Mouse (Mus musculus): ENCODE measurements at regions not wholly inside any gene's neighbourhood (a gene's known extent, or its start where the extent isn't known, plus 50 kb on each side); places are given as distances from the start of the nearest gene placed in this dataset.

GRCm38 (mm10) chr14:105720816-105721510 is 175.7 kb downstream of the Spry2 start:
- in situ Hi-C loops (cut with MboI, MseI), result no loop called here

DNA sequence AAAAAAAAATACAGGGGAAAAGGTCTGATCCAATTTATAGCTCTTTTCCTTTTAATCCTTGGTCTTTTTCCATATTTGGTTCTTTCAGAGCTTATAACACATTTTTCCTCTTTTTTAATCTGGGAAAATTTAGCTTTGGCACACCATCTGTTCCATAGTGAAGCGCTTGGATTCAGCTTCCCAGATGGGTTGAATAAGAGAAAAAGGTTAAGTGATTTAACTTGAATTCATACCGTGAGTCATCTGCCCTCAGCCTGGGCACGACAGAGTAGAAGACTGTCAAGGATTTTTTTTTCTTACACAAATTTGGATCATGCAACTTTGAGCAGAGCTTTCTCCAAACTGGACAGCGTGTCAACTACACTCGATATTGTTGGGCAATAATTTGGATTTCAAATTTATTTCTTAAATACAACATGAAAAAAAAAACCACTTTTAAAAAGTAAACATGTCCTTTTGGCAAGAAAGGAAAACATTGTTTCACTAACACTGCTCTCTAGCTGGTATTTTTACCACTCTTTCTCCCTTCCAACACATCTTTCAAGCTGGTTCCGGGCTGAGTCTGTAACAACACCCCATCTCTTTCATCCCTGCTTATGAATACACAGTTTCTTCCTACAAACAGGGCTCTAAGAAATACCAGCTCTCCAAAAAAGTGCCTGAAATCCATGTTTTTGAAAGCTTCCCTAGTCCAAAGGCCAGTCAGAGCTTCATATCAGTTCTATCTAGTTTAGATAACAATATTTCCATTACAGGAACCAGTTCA is 177.8 kb downstream of the Spry2 start:
- in situ Hi-C loops (cut with MboI, MseI), result no loop called here

GRCm38 (mm10) chr14:105717821-105718220 is 178.8 kb downstream of the Spry2 start:
- in situ Hi-C loops (cut with MboI, MseI), result no loop called here

DNA sequence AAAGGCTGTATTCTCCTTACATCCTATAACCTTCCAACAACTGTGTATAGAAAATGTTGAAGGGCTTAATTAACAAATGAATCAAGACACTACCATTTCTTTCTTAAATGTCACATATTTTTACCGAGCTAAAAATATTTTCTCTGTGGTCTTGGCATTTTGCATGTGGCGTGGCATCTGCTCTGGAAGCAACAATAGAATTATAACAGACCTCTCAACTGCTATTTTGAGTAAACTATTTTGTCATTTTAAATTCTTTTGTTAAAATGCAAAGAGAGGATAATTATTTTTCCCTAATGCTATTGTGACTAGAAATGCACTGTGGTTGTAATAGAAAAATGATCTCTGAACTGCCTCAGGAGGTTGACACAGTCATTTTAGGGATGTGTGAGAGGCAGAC is 187.9 kb downstream of the Spry2 start:
- in situ Hi-C loops (cut with MboI, MseI), result no loop called here

DNA sequence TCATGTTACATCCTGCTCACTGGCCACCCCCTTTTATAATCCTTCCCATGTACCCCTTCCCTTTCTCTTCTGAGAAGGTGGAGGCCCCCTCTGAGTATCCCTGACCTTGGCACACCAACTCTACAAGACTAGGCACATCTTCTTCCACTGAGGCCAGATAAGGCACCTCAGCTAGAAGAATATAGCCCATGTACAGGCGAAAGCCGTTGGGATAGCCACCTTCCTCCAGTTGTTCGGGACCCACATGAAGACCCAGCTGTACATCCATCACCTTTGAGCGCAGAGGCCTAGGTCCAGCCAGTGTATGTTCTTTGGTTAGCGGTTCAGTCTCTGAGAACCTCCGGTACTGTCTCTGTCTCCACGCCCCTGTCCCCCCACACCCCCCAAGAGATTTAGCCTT is 189.9 kb downstream of the Spry2 start:
- in situ Hi-C loops (cut with MboI, MseI), result no loop called here

DNA sequence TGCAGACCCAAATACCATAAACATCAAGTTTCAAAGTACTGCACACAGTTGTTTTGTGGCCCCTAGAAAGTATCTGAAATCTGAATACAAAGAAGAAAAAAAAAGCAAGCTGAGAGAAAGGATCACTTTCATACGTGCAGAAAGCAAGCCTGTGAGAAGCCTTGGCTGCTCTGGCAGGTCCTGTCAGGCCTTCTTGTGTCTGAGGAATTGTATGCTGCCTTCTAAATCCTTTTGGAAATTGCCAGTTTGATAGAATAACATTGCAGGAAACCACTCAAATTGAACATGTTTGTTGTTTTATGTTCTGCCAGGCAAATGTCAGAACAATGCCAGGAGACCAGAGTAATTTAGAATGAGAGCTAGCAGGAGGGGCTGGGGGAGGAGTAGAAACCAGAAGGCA is 198.0 kb downstream of the Spry2 start:
- in situ Hi-C loops (cut with MboI, MseI), result no loop called here

- in situ Hi-C loops (cut with MboI, MseI), result no loop called here
Measured at GRCm38 (mm10) chr14:105698086-105698485, 198.5 kb downstream of the Spry2 start.

GRCm38 (mm10) chr14:105697398-105697797 is 199.2 kb downstream of the Spry2 start:
- in situ Hi-C loops (cut with MboI, MseI), result no loop called here

GRCm38 (mm10) chr14:105694969-105695368 is 201.7 kb downstream of the Spry2 start:
- in situ Hi-C loops (cut with MboI, MseI), result no loop called here

GRCm38 (mm10) chr14:105693713-105694112 is 202.9 kb downstream of the Spry2 start:
- in situ Hi-C loops (cut with MboI, MseI), result no loop called here

DNA sequence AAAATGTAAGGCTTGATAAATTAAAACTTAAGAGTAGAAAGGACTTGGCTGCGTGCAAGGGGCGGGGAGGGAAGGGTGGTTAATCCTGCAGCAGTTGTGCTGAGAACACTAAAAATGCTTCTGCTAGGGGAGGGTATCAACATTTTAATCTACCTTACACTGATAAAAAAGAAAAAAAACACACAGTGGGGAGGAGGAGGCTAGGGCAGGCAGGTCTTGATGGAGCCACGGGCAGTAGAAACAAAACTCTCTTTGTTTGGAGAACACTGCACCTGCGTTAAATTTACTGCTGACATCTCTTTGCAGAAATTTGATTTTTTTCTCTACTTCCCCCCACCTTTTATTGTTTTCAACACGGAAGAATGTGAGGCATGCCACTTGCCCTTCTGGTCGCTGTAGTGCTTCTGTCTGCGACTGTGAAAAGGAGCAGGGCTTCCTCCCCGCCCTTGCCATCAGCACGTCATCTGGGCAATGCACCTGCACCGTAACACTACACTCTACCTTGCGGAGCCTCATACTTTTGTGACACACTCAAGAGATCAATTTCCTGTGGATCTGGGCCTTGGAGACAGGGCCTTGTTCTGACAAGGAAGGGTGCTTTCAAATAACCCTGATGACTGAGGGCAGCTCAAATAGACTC is 211.7 kb downstream of the Spry2 start:
- in situ Hi-C loops (cut with MboI, MseI), result no loop called here

GRCm38 (mm10) chr14:105684329-105684728 is 212.3 kb downstream of the Spry2 start:
- in situ Hi-C loops (cut with MboI, MseI), result no loop called here

GRCm38 (mm10) chr14:105676646-105676930 is 220.0 kb downstream of the Spry2 start:
- in situ Hi-C loops (cut with MboI, MseI), result no loop called here

DNA sequence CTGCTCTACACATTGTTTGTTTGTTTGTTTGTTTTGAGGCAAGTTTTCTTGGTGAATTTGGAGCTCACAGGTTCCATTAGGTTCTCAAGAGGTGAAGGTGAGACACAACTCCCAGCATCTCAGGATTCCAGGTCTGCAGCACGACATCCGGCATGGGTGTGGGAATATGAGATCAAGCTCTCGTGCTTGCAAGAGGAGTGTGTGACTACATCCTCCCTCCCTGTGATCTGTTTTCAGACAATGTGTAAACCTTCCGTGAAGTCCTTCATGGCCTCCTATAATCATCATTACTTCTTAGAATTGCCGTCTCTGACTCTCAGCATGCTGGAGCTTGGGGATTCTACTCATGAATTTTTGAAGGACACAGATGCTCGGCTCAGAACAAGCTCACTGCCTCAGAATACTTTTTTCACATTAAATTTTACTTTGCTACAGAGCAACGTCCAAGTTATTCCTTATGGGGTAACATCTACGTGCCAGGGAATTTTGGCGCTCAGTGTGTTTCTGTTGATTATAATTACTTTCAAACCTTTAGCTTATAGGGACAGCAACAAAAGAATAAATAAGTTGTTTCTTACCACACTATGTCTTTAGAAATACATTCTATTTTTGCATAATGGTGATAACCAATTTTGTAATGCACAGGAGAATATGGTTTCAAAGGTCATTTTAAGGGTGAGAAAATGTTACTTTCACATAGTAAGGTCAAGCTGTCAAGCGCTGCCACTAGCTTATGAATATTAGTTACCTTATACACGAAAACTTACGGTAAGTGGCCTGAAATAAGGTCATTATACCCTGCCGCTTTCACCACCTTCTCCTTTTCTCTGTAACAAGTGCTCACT is 220.6 kb downstream of the Spry2 start:
- in situ Hi-C loops (cut with MboI, MseI), result no loop called here

GRCm38 (mm10) chr14:105675006-105675405 is 221.6 kb downstream of the Spry2 start:
- in situ Hi-C loops (cut with MboI, MseI), result no loop called here

- in situ Hi-C loops (cut with MboI, MseI), result loop anchor here (5.0 kb wide), 1 partner anchor 72 kb away; no protein-coding TSS in a partner anchor
Measured at GRCm38 (mm10) chr14:105668969-105669368, 227.7 kb downstream of the Spry2 start.

DNA sequence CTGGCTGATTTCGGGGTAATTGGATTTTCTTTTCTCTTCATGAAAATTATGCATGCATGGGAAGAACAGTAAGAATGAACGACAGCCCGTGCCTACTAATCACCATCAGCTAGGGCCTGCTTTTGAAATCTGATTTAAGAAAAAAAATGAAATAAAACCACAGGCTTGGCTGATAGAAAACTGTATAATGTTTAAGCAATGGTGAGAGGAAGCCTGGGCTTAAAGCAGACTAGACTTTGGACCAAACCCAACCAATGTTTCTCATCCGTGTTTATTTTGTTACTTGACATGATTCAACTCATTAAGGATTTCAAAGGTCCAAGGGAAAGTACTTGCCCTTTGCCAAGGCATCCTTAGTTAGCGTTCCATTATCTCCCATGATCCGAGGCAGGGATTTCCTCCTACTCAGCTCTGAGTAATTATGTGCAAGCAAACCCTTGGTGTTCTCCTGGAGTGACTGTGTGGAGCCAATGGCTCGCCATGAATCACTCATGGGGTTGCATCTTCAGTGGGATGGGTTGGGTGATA is 231.9 kb downstream of the Spry2 start:
- in situ Hi-C loops (cut with MboI, MseI), result loop anchor here (5.0 kb wide), 1 partner anchor 67 kb away; no protein-coding TSS in a partner anchor

DNA sequence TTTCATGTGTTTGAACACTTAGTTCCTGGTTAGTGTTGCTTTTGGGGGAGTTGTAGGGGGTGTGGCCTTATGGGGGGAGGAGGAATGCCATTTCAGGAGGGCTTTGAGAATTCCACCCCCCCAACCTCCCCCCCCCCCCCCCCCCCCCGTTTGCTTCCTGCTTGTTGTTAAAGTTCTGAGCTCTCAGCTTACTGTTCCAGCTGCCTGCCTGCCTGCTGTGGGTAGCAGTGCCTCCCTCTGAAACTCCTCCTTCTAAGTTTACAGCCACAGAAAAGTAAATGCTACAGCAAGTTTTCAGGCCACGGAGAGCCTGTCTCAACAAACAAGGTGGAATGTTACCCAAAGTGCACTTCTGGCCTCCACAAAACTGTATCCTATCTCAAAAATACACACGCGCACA is 233.1 kb downstream of the Spry2 start:
- in situ Hi-C loops (cut with MboI, MseI), result no loop called here

GRCm38 (mm10) chr14:105662839-105663238 is 233.8 kb downstream of the Spry2 start:
- in situ Hi-C loops (cut with MboI, MseI), result no loop called here

- in situ Hi-C loops (cut with MboI, MseI), result no loop called here
Measured at GRCm38 (mm10) chr14:105658316-105658715, 238.3 kb downstream of the Spry2 start.

- in situ Hi-C loops (cut with MboI, MseI), result no loop called here
Measured at GRCm38 (mm10) chr14:105647166-105647565, 249.5 kb downstream of the Spry2 start.

GRCm38 (mm10) chr14:105644428-105644827 is 252.2 kb downstream of the Spry2 start:
- in situ Hi-C loops (cut with MboI, MseI), result no loop called here
